Mouse (Mus musculus): ENCODE measurements around the gene Cks1b. TPM values are rescaled to one million over a fixed set of nuclear protein-coding genes. Genes with fewer than 3 reads are reported as not detected.

The Cks1b gene
- total and polyA plus RNA-seq, 3 experiments, result 177 to 438 (median 271) TPM

GRCm38 (mm10) chr3:89381233-89381632 is 37.0 kb downstream of the Cks1b start:
- Histone ChIP-seq H3K9ac (ENCODE audit: control insufficient read depth, low read depth, low read length, poor library complexity, severe bottlenecking) (no peak overlapping the region), H3K27ac (ENCODE audit: control insufficient read depth, low read depth, low read length) (no peak overlapping the region), H3K9me3 (replicated peaks; ENCODE audit: insufficient read depth, low read length) (no peaks in the 10 kb centered on the region), H3K27me3 (ENCODE audit: control insufficient read depth in 1 of 2, insufficient read depth in 2 of 2, low read length in 2 of 2) (no peaks in the 10 kb centered on the region), H3K79me2 (ENCODE audit: control insufficient read depth, insufficient read depth, low read length, poor library complexity) (no peaks in the 10 kb centered on the region), H3K4me1 (ENCODE audit: control insufficient read depth in 1 of 2, insufficient read depth in 2 of 2, low read length in 2 of 2) (no peaks in the 10 kb centered on the region), H3K36me3 (ENCODE audit: control insufficient read depth in 1 of 2, insufficient read depth in 2 of 2, low read length in 2 of 2) (no peaks in the 10 kb centered on the region), H3K4me3 (ENCODE audit: control insufficient read depth in 1 of 2, insufficient read depth in 1 of 2, low read depth in 2 of 2, low read length in 2 of 2) (no peak overlapping the region)
- no peak for TF ChIP-seq EP300 (IDR thresholded peaks at IDR 0.05; ENCODE audit: low read depth in 1 of 2, low read length in 2 of 2)
- no peak for TF ChIP-seq RCOR1 (IDR thresholded peaks at IDR 0.05; ENCODE audit: low read depth, low read length)
- no peak for TF ChIP-seq UBTF (IDR thresholded peaks at IDR 0.05; ENCODE audit: borderline replicate concordance, insufficient read depth, low read depth, low read length)
- TF ChIP-seq GATA1 (IDR thresholded peaks at IDR 0.05; ENCODE audit: low read depth, low read length), result no peak
- no peak for TF ChIP-seq CTCF (IDR thresholded peaks at IDR 0.05 in 2 of 3, conservative IDR thresholded peaks at IDR 0.05 in 1 of 3; ENCODE audit: control insufficient read depth in 1 of 3, insufficient read depth in 1 of 3, low read depth in 2 of 3, low read length in 3 of 3, poor library complexity in 1 of 3, severe bottlenecking in 1 of 3)
- TF ChIP-seq ZMIZ1 (IDR thresholded peaks at IDR 0.05; ENCODE audit: low read depth, low read length), result no peak
- no peak for TF ChIP-seq POLR2AphosphoS2 (IDR thresholded peaks at IDR 0.05; ENCODE audit: low read length)
- no peak for TF ChIP-seq ZC3H11A (IDR thresholded peaks at IDR 0.05; ENCODE audit: low read depth, low read length)
- no peak for TF ChIP-seq TAL1 (IDR thresholded peaks at IDR 0.05; ENCODE audit: low read length)
- no peak for DNase-seq (ENCODE audit: low read depth, low spot score)

- H3K9me3 ChIP-seq (replicated peaks; ENCODE audit: insufficient read depth, low read length), result no peaks in the 10 kb centered on the region
- no peak for DNase-seq (ENCODE audit: low read depth, low spot score)
- H3K27me3 ChIP-seq (ENCODE audit: control insufficient read depth in 1 of 2, insufficient read depth in 2 of 2, low read length in 2 of 2), result no peaks in the 10 kb centered on the region
- TF ChIP-seq HCFC1 (IDR thresholded peaks at IDR 0.05; ENCODE audit: low read depth, low read length), result no peak
- no peak for TF ChIP-seq SIN3A (IDR thresholded peaks at IDR 0.05; ENCODE audit: low read length)
- TF ChIP-seq KAT2A (conservative IDR thresholded peaks at IDR 0.05; ENCODE audit: low read depth, low read length), result no peak
- TF ChIP-seq E2F4 (IDR thresholded peaks at IDR 0.05; ENCODE audit: borderline replicate concordance, low read depth, low read length), result no peak
- no peak for TF ChIP-seq RAD21 (IDR thresholded peaks at IDR 0.05; ENCODE audit: low read depth, low read length)
- no peak for TF ChIP-seq MAFK (IDR thresholded peaks at IDR 0.05; ENCODE audit: borderline replicate concordance, low read depth, low read length)
- no peak for TF ChIP-seq USF1 (IDR thresholded peaks at IDR 0.05; ENCODE audit: low read depth, low read length)
- no peak for TF ChIP-seq POLR2AphosphoS2 (IDR thresholded peaks at IDR 0.05; ENCODE audit: low read length)
- TF ChIP-seq RCOR1 (IDR thresholded peaks at IDR 0.05; ENCODE audit: low read depth, low read length), result no peak
- TF ChIP-seq POLR2A (IDR thresholded peaks at IDR 0.05; ENCODE audit: control insufficient read depth in 1 of 2, insufficient read depth in 1 of 2, low read depth in 1 of 2, low read length in 2 of 2, poor library complexity in 1 of 2), result no peak
- TF ChIP-seq BHLHE40 (IDR thresholded peaks at IDR 0.05; ENCODE audit: borderline replicate concordance, low read depth, low read length), result no peak
- no peak for TF ChIP-seq GATA1 (IDR thresholded peaks at IDR 0.05; ENCODE audit: low read depth, low read length)
- no peak for TF ChIP-seq NELFE (IDR thresholded peaks at IDR 0.05; ENCODE audit: low read depth, low read length)
- TF ChIP-seq ZMIZ1 (IDR thresholded peaks at IDR 0.05; ENCODE audit: low read depth, low read length), result no peak
- no peak for TF ChIP-seq NRF1 (IDR thresholded peaks at IDR 0.05; ENCODE audit: insufficient read depth, low read depth, low read length, poor library complexity, severe bottlenecking)
- TF ChIP-seq MAX (IDR thresholded peaks at IDR 0.05; ENCODE audit: low read length), result no peak
- no peak for TF ChIP-seq CHD1 (IDR thresholded peaks at IDR 0.05; ENCODE audit: low read depth, low read length)
- no peak for TF ChIP-seq MAZ (IDR thresholded peaks at IDR 0.05; ENCODE audit: low read depth, low read length)
- no peak for TF ChIP-seq ZKSCAN1 (IDR thresholded peaks at IDR 0.05; ENCODE audit: low read depth, low read length)
- TF ChIP-seq USF2 (IDR thresholded peaks at IDR 0.05; ENCODE audit: borderline replicate concordance in 1 of 2, insufficient read depth in 1 of 2, low read depth in 1 of 2, low read length in 2 of 2), result no peak
- H3K79me2 ChIP-seq (ENCODE audit: control insufficient read depth, insufficient read depth, low read length, poor library complexity), result no peaks in the 10 kb centered on the region
- no peaks in the 10 kb centered on the region for H3K36me3 ChIP-seq (ENCODE audit: control insufficient read depth in 1 of 2, insufficient read depth in 2 of 2, low read length in 2 of 2)
- no peaks in the 10 kb centered on the region for H3K4me1 ChIP-seq (ENCODE audit: control insufficient read depth in 1 of 2, insufficient read depth in 2 of 2, low read length in 2 of 2)
- H3K27ac ChIP-seq (ENCODE audit: control insufficient read depth, low read depth, low read length), result no peak overlapping the region
- H3K4me3 ChIP-seq (ENCODE audit: control insufficient read depth in 1 of 2, insufficient read depth in 1 of 2, low read depth in 2 of 2, low read length in 2 of 2), result no peak overlapping the region
- no peak overlapping the region for H3K9ac ChIP-seq (ENCODE audit: control insufficient read depth, low read depth, low read length, poor library complexity, severe bottlenecking)
Measured at GRCm38 (mm10) chr3:89380711-89381110, 37.5 kb downstream of the Cks1b start.
